Mouse (Mus musculus): ENCODE results near the gene Adamtsl3. TPM values are rescaled to one million over a fixed set of nuclear protein-coding genes. Genes with fewer than 3 reads are reported as not detected.

Gene Adamtsl3
- polyA plus RNA-seq, 1 experiment: 0.43 TPM

DNA sequence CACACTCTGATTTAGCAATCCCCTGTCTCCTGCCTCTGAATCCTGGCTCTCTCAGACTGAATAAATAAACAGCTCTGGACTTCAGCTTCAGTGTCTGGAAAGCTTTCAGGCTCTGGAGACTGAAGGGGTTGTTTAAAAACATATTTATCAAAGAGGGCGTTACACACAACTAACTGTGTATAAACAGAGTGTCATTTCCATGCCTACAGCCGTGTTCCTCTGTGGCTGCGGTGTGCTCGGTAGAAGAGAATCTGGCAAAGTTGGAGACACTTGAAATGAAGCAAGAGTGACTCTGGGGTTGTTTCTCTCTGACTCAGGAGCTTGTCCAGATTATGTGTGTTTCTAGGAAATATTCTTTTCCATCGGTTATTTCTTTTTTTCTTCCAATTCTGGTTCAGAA lies 167.0 kb downstream of the Adamtsl3 start:
- no peak for TF ChIP-seq CTCF (IDR thresholded peaks at IDR 0.05; ENCODE audit: control insufficient read depth, insufficient read depth, insufficient replicate concordance, low read depth, low read length)
- no peak for TF ChIP-seq POLR2A (IDR thresholded peaks at IDR 0.05; ENCODE audit: control insufficient read depth, low read depth, low read length)
- Histone ChIP-seq H3K4me3 (ENCODE audit: control insufficient read depth, low read depth, low read length) (no peak overlapping the region), H3K36me3 (ENCODE audit: control insufficient read depth, insufficient read depth, low read length) (no peaks in the 10 kb centered on the region), H3K4me1 (ENCODE audit: control insufficient read depth, insufficient read depth, low read length) (no peaks in the 10 kb centered on the region), H3K27ac (ENCODE audit: control insufficient read depth, insufficient read depth, low read depth, low read length) (no peak overlapping the region), H3K27me3 (ENCODE audit: control insufficient read depth, insufficient read depth, low read length) (no peaks in the 10 kb centered on the region)

DNA sequence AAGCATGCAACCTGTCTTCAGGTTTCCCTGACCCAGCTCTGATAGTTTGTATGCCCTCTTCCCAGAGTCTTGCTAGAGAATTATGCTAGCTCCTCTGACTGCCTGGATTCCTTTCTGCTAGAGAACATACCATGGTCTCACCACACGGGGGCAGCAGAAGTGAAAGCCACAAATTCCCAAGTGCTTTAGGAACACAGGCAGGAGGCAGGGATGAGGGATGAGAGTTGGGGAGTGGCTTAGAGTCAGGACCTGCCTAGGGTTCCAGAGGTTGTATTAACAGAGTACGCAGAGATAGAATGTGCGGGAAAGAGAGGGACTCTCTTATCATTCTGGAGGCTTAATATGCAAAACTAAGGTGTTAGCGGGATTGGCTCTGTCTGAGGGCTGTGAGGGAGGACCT lies 168.6 kb downstream of the Adamtsl3 start:
- no peaks in the 10 kb centered on the region for H3K27me3 ChIP-seq (ENCODE audit: control insufficient read depth, insufficient read depth, low read length)
- H3K4me1 ChIP-seq (ENCODE audit: control insufficient read depth, insufficient read depth, low read length): no peaks in the 10 kb centered on the region
- no peak overlapping the region for H3K27ac ChIP-seq (ENCODE audit: control insufficient read depth, insufficient read depth, low read depth, low read length)
- H3K36me3 ChIP-seq (ENCODE audit: control insufficient read depth, insufficient read depth, low read length): no peaks in the 10 kb centered on the region
- no peak overlapping the region for H3K4me3 ChIP-seq (ENCODE audit: control insufficient read depth, low read depth, low read length)
- TF ChIP-seq CTCF (IDR thresholded peaks at IDR 0.05; ENCODE audit: control insufficient read depth, insufficient read depth, insufficient replicate concordance, low read depth, low read length): peak; percentile 36; the same call in 1 of the 2 replicates
- no peak for TF ChIP-seq POLR2A (IDR thresholded peaks at IDR 0.05; ENCODE audit: control insufficient read depth, low read depth, low read length)

DNA sequence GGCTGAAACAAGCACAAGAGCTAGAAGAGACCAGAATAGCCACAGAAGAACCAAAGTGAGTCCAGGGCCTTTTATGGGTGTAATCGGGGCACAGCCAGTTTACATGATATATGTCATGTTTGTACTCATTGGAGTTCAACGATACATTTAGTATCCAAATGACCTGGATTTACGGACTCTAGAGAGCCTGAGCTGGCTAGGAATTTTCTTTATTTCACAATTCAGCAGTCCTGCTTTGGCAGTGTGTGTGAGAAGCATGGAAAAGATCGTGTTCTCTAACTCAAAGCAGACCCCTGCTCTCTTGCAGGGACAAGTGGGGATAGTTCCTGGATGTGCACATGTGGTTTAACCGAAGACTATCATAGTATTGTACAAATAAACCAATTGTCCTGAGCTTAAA lies 195.1 kb downstream of the Adamtsl3 start:
- Histone ChIP-seq H3K4me3 (ENCODE audit: control insufficient read depth, low read depth, low read length) (no peak overlapping the region), H3K36me3 (ENCODE audit: control insufficient read depth, insufficient read depth, low read length) (no peaks in the 10 kb centered on the region), H3K4me1 (ENCODE audit: control insufficient read depth, insufficient read depth, low read length) (no peaks in the 10 kb centered on the region), H3K27me3 (ENCODE audit: control insufficient read depth, insufficient read depth, low read length) (no peaks in the 10 kb centered on the region), H3K27ac (ENCODE audit: control insufficient read depth, insufficient read depth, low read depth, low read length) (no peak overlapping the region)
- TF ChIP-seq CTCF (IDR thresholded peaks at IDR 0.05; ENCODE audit: control insufficient read depth, insufficient read depth, insufficient replicate concordance, low read depth, low read length): no peak

DNA sequence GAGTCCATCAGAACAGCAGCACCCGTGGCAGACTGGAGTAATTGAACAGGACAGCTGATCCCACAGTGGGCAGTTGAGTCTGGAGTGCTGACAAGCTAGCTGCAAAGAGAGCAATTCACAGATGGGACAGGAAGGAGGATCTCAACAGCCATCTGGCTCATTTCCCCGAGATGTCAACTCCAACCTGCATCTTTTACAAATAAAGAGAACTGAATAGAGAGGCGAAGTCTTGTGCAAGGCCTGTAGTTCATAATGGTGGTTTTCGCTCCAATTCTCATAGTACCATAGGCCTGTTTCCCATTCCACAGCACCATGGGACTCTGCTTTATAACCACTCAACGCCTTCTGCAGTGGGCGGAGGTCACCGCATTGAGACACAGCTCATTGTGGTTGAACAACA lies 195.9 kb downstream of the Adamtsl3 start:
- Histone ChIP-seq H3K27ac (ENCODE audit: control insufficient read depth, insufficient read depth, low read depth, low read length) (no peak overlapping the region), H3K27me3 (ENCODE audit: control insufficient read depth, insufficient read depth, low read length) (no peaks in the 10 kb centered on the region), H3K4me1 (ENCODE audit: control insufficient read depth, insufficient read depth, low read length) (no peaks in the 10 kb centered on the region), H3K36me3 (ENCODE audit: control insufficient read depth, insufficient read depth, low read length) (no peaks in the 10 kb centered on the region), H3K4me3 (ENCODE audit: control insufficient read depth, low read depth, low read length) (no peak overlapping the region)
- no peak for TF ChIP-seq CTCF (IDR thresholded peaks at IDR 0.05; ENCODE audit: control insufficient read depth, insufficient read depth, insufficient replicate concordance, low read depth, low read length)
- TF ChIP-seq POLR2A (IDR thresholded peaks at IDR 0.05; ENCODE audit: control insufficient read depth, low read depth, low read length): no peak

DNA sequence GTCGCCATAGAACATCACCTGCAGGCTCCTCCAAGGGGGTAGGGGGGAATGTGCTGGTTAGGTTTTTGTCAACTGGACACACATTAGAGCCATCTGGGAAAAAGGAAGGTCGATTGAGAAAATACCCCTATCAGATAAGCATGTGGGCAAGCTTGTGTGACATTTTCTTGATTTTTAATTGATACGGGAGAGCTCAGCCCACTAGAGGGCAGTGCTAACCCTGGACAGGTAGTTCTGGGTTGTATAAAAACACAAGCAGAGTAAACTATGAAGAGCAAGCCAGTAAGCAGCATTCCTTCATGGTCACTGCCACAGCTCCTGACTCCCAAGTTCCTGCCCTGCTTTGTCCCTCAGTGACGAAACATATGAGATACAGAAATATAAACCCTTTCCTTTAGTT lies 197.7 kb downstream of the Adamtsl3 start:
- TF ChIP-seq POLR2A (IDR thresholded peaks at IDR 0.05; ENCODE audit: control insufficient read depth, low read depth, low read length) (no peak), CTCF (IDR thresholded peaks at IDR 0.05; ENCODE audit: control insufficient read depth, insufficient read depth, insufficient replicate concordance, low read depth, low read length) (no peak)
- H3K27ac ChIP-seq (ENCODE audit: control insufficient read depth, insufficient read depth, low read depth, low read length): no peak overlapping the region

DNA sequence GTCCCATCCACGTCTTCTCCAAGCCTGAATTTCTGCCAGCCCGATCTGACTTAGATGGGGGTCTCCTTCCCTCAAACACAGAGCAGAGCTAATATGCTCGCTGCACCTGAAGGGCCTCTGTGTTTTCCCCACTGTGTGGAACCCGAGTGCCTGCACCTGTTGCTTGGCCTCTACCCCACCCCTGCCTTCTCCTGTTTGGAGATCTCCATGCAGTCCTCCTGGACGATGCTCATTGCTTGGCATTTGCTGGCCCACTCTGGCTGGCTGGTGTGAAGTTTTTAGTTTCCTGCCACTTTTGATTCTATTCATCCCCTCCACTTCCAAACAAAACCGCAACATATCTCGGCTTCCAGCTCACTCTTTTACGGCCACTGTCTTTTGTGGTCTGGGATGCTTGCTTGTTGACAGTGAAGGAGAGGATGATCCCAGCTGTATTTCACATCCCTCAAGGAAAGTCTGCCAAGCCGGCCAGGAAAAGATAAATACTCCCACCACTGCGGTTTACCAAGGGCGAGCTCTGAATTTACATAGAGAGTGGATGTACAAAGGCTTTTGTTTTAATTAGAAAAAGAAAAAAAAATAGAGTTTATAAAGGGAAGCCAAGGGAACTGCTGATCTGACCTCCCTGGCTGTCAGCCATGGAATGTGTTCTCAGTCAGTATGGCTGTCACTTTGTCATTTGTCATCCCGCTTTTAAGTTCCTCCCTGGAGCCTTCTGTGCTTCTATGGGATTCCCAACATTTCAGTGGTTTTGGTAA lies 198.4 kb downstream of the Adamtsl3 start:
- no peaks in the 10 kb centered on the region for H3K4me1 ChIP-seq (ENCODE audit: control insufficient read depth, insufficient read depth, low read length)
- H3K27me3 ChIP-seq (ENCODE audit: control insufficient read depth, insufficient read depth, low read length): no peaks in the 10 kb centered on the region
- no peaks in the 10 kb centered on the region for H3K36me3 ChIP-seq (ENCODE audit: control insufficient read depth, insufficient read depth, low read length)
- no peak overlapping the region for H3K4me3 ChIP-seq (ENCODE audit: control insufficient read depth, low read depth, low read length)
- no peak overlapping the region for H3K27ac ChIP-seq (ENCODE audit: control insufficient read depth, insufficient read depth, low read depth, low read length)
- no peak for TF ChIP-seq POLR2A (IDR thresholded peaks at IDR 0.05; ENCODE audit: control insufficient read depth, low read depth, low read length)
- no peak for TF ChIP-seq CTCF (IDR thresholded peaks at IDR 0.05; ENCODE audit: control insufficient read depth, insufficient read depth, insufficient replicate concordance, low read depth, low read length)

More for the DNA sequence above, 197.7 kb downstream of the Adamtsl3 start:
- no peaks in the 10 kb centered on the region for H3K36me3 ChIP-seq (ENCODE audit: control insufficient read depth, insufficient read depth, low read length)
- H3K27me3 ChIP-seq (ENCODE audit: control insufficient read depth, insufficient read depth, low read length): no peaks in the 10 kb centered on the region
- no peak overlapping the region for H3K4me3 ChIP-seq (ENCODE audit: control insufficient read depth, low read depth, low read length)
- H3K4me1 ChIP-seq (ENCODE audit: control insufficient read depth, insufficient read depth, low read length): no peaks in the 10 kb centered on the region

DNA sequence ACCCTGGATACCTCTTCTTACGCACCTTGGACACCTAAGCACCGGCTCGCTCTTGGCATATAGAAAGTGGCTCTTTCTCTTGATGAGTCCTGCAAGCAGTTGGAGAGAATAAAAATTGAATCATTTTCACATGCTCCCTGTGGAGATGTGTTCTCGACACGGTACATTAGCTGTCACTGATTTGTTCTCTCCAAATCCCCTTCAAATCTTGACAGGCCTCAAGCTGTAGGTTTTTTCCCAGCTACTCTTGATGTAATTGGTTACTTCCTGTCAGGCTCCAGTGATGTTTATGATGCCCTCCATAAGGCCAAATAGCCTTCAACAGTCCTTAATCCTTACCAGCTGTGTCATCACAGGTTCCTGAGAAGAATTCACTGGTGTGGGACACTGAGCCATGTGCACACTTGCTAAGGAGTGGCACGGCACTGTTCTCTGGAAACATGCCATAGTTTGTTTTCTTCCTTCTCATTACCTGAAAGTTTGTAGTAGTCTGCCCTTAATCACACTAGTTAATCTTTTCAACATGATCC lies 209.0 kb downstream of the Adamtsl3 start:
- no peak overlapping the region for H3K4me3 ChIP-seq (ENCODE audit: control insufficient read depth, low read depth, low read length)
- H3K4me1 ChIP-seq (ENCODE audit: control insufficient read depth, insufficient read depth, low read length): no peaks in the 10 kb centered on the region
- TF ChIP-seq CTCF (IDR thresholded peaks at IDR 0.05; ENCODE audit: control insufficient read depth, insufficient read depth, insufficient replicate concordance, low read depth, low read length): no peak
- TF ChIP-seq POLR2A (IDR thresholded peaks at IDR 0.05; ENCODE audit: control insufficient read depth, low read depth, low read length): no peak
- H3K36me3 ChIP-seq (ENCODE audit: control insufficient read depth, insufficient read depth, low read length): no peaks in the 10 kb centered on the region
- H3K27ac ChIP-seq (ENCODE audit: control insufficient read depth, insufficient read depth, low read depth, low read length): no peak overlapping the region
- no peaks in the 10 kb centered on the region for H3K27me3 ChIP-seq (ENCODE audit: control insufficient read depth, insufficient read depth, low read length)

Measured in testis, adult 2 months (tissue).